Mouse (Mus musculus) embryonic facial prominence, embryonic 11.5 days (tissue): ENCODE measurements around the gene Nfib. TPM values are rescaled to one million over a fixed set of nuclear protein-coding genes. Genes with fewer than 3 reads are reported as not detected.

Experiments
- ATAC-seq: fragments of 200-750 bp; cut with Nextera tagmentation; replicated peaks from 2 replicates; pipeline ENCODE4 v1.8.0; 2017; ENCODE audit warnings: low read depth; ENCODE audit not compliant: insufficient number of reproducible peaks, low FRiP score, low TSS enrichment
- DNase-seq: peaks from one replicate; pipeline ENCODE4 v3.0.0-alpha.2; 2015; ENCODE audit warnings: low spot score
- H3K27ac ChIP-seq: fragments of 300-500 bp; sonication (generic); replicated peaks from 2 replicates; pipeline ENCODE4 v1.5.1; 2014; ENCODE audit warnings: mild to moderate bottlenecking, low read depth, low read length, control low read depth
- H3K27me3 ChIP-seq: fragments of 300-500 bp; sonication (generic); 2 replicates; pipeline ENCODE4 v1.6.1; 2014; ENCODE audit warnings: mild to moderate bottlenecking, low read length, moderate library complexity, mixed read lengths; ENCODE audit not compliant: control insufficient read depth, insufficient read depth
- H3K36me3 ChIP-seq: fragments of 300-500 bp; sonication (generic); replicated peaks from 2 replicates; pipeline ENCODE4 v1.6.1; 2014; ENCODE audit warnings: low read depth, mild to moderate bottlenecking, low read length, moderate library complexity, mixed read lengths; ENCODE audit not compliant: control insufficient read depth, insufficient read depth
- H3K4me1 ChIP-seq: fragments of 300-500 bp; sonication (generic); 2 replicates; pipeline ENCODE4 v1.6.1; 2014; ENCODE audit warnings: low read length, mixed read lengths; ENCODE audit not compliant: control insufficient read depth, insufficient read depth
- H3K4me2 ChIP-seq: fragments of 300-500 bp; sonication (generic); 2 replicates; pipeline ENCODE4 v1.6.1; 2014; ENCODE audit warnings: low read depth, mild to moderate bottlenecking, control low read depth, low read length, moderate library complexity
- H3K4me3 ChIP-seq: fragments of 300-500 bp; sonication (generic); 2 replicates; pipeline ENCODE4 v1.5.1; 2014; ENCODE audit warnings: low read depth, low read length, control low read depth
- H3K9ac ChIP-seq: fragments of 300-500 bp; sonication (generic); replicated peaks from 2 replicates; pipeline ENCODE4 v1.6.1; 2014; ENCODE audit warnings: mild to moderate bottlenecking, control low read depth, low read length
- H3K9me3 ChIP-seq: fragments of 300-500 bp; sonication (generic); replicated peaks from 2 replicates; pipeline ENCODE4 v1.6.1; 2016; ENCODE audit warnings: mild to moderate bottlenecking, low read length, inconsistent platforms, mixed read lengths; ENCODE audit not compliant: control insufficient read depth
- WGBS: fragments of 180-500 bp; shearing (Covaris S2); extraction: QIAGEN DNeasy Blood & Tissue Kit; methylation state at CpG from one replicate; pipeline ENCODE4 v1.1.7; 2014; 5-methylcytosine and 5-hydroxymethylcytosine counted together
- polyA plus RNA-seq: library from polyadenylated mRNA; unstranded; fragments of >200 nt; fragmentation: Nextera tagmentation; extraction: Ambion mirVana; gene quantifications from 2 replicates; pipeline ENCODE4 v1.2.1, GENCODE M21; 2014

Gene Nfib
- polyA plus RNA-seq, 1 experiment from 2014 or later = 30.9 TPM

- Histone ChIP-seq H3K4me1 (peaks cover 8% of the 10 kb centered on the region), H3K4me2 (no peak overlapping the region), H3K27ac (no peak overlapping the region), H3K9ac (no peak overlapping the region), H3K4me3 (no peak overlapping the region), H3K9me3 (no peaks in the 10 kb centered on the region), H3K36me3 (no peaks in the 10 kb centered on the region), H3K27me3 (no peaks in the 10 kb centered on the region)
- DNase-seq = peak; percentile 69
- ATAC-seq = 0 out of 2 replicates have a peak, but pooled peaks have one; percentile 57
- WGBS = 30% methylated on average over 3 of the region's 3 CpGs
Observed at GRCm38 (mm10) chr4:82401450-82402061, 304.0 kb downstream of the Nfib start.

- Histone ChIP-seq H3K36me3 (no peaks in the 10 kb centered on the region), H3K27me3 (no peaks in the 10 kb centered on the region), H3K4me1 (peaks cover 8% of the 10 kb centered on the region), H3K4me3 (no peak overlapping the region), H3K9ac (no peak overlapping the region), H3K9me3 (no peaks in the 10 kb centered on the region), H3K4me2 (no peak overlapping the region; the same call in 1 of the 2 replicates), H3K27ac (0 out of 2 replicates have a peak overlapping the region, but pooled peaks have one; percentile 16)
- DNase-seq (peak; percentile 50), ATAC-seq (0 out of 2 replicates have a peak, but pooled peaks have one; percentile 21)
- WGBS = 15% methylated on average over 5 of the region's 5 CpGs
Observed at GRCm38 (mm10) chr4:82400536-82400935, 305.0 kb downstream of the Nfib start.

- Histone ChIP-seq H3K27ac (no peak overlapping the region), H3K27me3 (no peaks in the 10 kb centered on the region), H3K4me2 (no peak overlapping the region), H3K4me3 (no peak overlapping the region), H3K9me3 (no peaks in the 10 kb centered on the region), H3K36me3 (no peaks in the 10 kb centered on the region), H3K9ac (no peak overlapping the region), H3K4me1 (peaks cover 8% of the 10 kb centered on the region)
- ATAC-seq (no peak), DNase-seq (no peak)
- WGBS = 51% methylated on average over 11 of the region's 11 CpGs
Observed at GRCm38 (mm10) chr4:82399406-82400380, 305.9 kb downstream of the Nfib start.

- Histone ChIP-seq H3K9ac (no peak overlapping the region), H3K9me3 (no peaks in the 10 kb centered on the region), H3K36me3 (no peaks in the 10 kb centered on the region), H3K4me3 (no peak overlapping the region), H3K27me3 (no peaks in the 10 kb centered on the region), H3K4me1 (peaks cover 8% of the 10 kb centered on the region), H3K4me2 (no peak overlapping the region), H3K27ac (no peak overlapping the region)
- ATAC-seq (no peak), DNase-seq (no peak)
- WGBS = 60% methylated on average over 2 of the region's 2 CpGs
Observed at GRCm38 (mm10) chr4:82398282-82398681, 307.3 kb downstream of the Nfib start.

- ATAC-seq (no peak), DNase-seq (no peak)
- WGBS = 77% methylated on average over 2 of the region's 2 CpGs
- H3K27me3 ChIP-seq = no peaks in the 10 kb centered on the region
- H3K9ac ChIP-seq = no peak overlapping the region
- no peak overlapping the region for H3K27ac ChIP-seq
- H3K9me3 ChIP-seq = no peaks in the 10 kb centered on the region
- H3K4me3 ChIP-seq = no peak overlapping the region
- H3K36me3 ChIP-seq = no peaks in the 10 kb centered on the region
- no peak overlapping the region for H3K4me2 ChIP-seq
- H3K4me1 ChIP-seq = peaks cover 8% of the 10 kb centered on the region
Observed at GRCm38 (mm10) chr4:82396805-82397204, 308.7 kb downstream of the Nfib start.

GRCm38 (mm10) chr4:82396003-82396402, 309.5 kb downstream of the Nfib start:
- ATAC-seq (no peak), DNase-seq (no peak)
- Histone ChIP-seq H3K4me2 (no peak overlapping the region), H3K27ac (no peak overlapping the region), H3K4me3 (no peak overlapping the region), H3K36me3 (no peaks in the 10 kb centered on the region), H3K9me3 (no peaks in the 10 kb centered on the region), H3K9ac (no peak overlapping the region), H3K27me3 (no peaks in the 10 kb centered on the region), H3K4me1 (peaks cover 3% of the 10 kb centered on the region; the same call in 1 of the 2 replicates)
- 84% methylated on average over 4 of the region's 4 CpGs for WGBS

- H3K36me3 ChIP-seq = no peaks in the 10 kb centered on the region
- DNase-seq = no peak
- H3K4me1 ChIP-seq = no peaks in the 10 kb centered on the region
- no peak for ATAC-seq
- no peaks in the 10 kb centered on the region for H3K9me3 ChIP-seq
- no peak overlapping the region for H3K4me2 ChIP-seq
- 67% methylated on average over 4 of the region's 4 CpGs for WGBS
- no peak overlapping the region for H3K27ac ChIP-seq
- H3K4me3 ChIP-seq = no peak overlapping the region
- no peaks in the 10 kb centered on the region for H3K27me3 ChIP-seq
- no peak overlapping the region for H3K9ac ChIP-seq
Observed at GRCm38 (mm10) chr4:82394346-82394745, 311.2 kb downstream of the Nfib start.

- Histone ChIP-seq H3K4me1 (no peaks in the 10 kb centered on the region), H3K36me3 (no peaks in the 10 kb centered on the region), H3K9me3 (no peaks in the 10 kb centered on the region), H3K4me3 (no peak overlapping the region), H3K27me3 (no peaks in the 10 kb centered on the region), H3K9ac (no peak overlapping the region), H3K4me2 (no peak overlapping the region), H3K27ac (no peak overlapping the region)
- 63% methylated on average over 4 of the region's 4 CpGs for WGBS
- ATAC-seq (no peak), DNase-seq (no peak)
Observed at GRCm38 (mm10) chr4:82393021-82393420, 312.5 kb downstream of the Nfib start.
